Mouse (Mus musculus) testis, adult 2 months (tissue): ENCODE data around the gene Grik3.

Source experiments
- CTCF ChIP-seq: fragments of 200-500 bp; IDR thresholded peaks from 2 replicates; pipeline ENCODE4 v1.5.1; 2012; ENCODE audit warnings: low read depth, mild to moderate bottlenecking, inconsistent platforms, low read length, moderate library complexity; ENCODE audit not compliant: control insufficient read depth, insufficient read depth, insufficient replicate concordance
- POLR2A ChIP-seq: fragments of 200-500 bp; IDR thresholded peaks from 2 replicates; pipeline ENCODE4 v1.6.1; 2012; ENCODE audit warnings: low read depth, mild to moderate bottlenecking, inconsistent platforms, low read length, moderate library complexity; ENCODE audit not compliant: control insufficient read depth

DNA sequence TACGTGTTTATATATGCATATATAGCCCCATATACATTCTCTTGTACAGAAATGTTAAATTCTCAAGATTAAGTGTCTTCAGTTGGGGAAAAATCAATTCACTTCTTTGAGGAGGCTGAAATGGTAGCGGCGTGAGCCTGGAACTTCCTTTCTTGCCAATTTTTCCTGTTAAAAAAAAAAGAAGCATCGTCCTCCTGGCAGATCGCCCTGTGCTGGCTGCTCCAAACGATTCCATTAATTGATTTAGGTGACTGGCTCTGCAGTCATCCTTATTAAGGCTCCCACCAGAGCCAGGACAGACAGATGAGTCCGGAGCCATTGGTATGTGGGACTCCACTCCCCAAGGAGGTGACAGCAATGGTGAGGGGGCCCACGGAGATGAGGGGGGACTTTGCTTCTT, 209.8 kb downstream of the Grik3 start:
- TF ChIP-seq POLR2A (no peak), CTCF (no peak)
